Comparison of ENCODE assay signal across 8 mouse cellular contexts in the genomic region with DNA sequence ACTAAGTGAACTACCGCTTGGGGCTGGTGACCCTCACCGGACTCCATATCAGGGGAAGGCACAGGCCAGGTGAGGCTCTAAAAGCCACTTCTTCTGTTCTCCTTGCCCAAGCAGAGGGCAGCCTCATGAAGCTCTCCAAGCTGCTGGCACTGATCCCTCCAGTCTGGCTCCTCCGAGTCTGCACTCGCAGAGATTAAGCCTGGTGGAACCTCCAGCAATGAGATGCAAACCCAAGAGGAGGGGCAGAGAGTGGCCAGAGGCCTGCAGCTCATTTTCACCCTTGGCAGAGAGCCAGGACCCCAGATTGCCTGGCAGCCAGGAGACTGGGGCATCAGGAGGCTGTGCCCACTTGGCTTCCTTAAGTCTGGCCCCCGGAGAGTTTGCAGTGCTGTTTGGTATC. TPM values are rescaled to one million over a fixed set of nuclear protein-coding genes. Genes with fewer than 3 reads are reported as not detected.
DNase-seq lines count a peak whose midpoint lies in the region; ATAC-seq and TF ChIP-seq lines count a peak whose summit lies in the region.

No protein-coding gene starts in this region.

- no peak for TF ChIP-seq EP300 in heart, postnatal 0 days (IDR thresholded peaks at IDR 0.05; ENCODE audit: low read depth)

- intact Hi-C loops in left cerebral cortex, postnatal 10 days (cut with DNase I): no loop called here
- intact Hi-C loops in left cerebral cortex, postnatal 36 days (cut with DNase I): no loop called here

- no peaks in the 10 kb centered on the region for H3K27me3 ChIP-seq in heart, postnatal 0 days (ENCODE audit: control insufficient read depth, insufficient read depth, low read length)

- TF ChIP-seq CTCF in heart, postnatal 0 days (IDR thresholded peaks at IDR 0.05; ENCODE audit: low read depth): no peak

- H3K4me3 ChIP-seq in heart, postnatal 0 days (ENCODE audit: low read depth, low read length): no peak overlapping the region

- peak; percentile 46 for DNase-seq in adrenal gland, adult 2 months
- DNase-seq in adrenal gland, adult 8-10 months: no peak
- peak; percentile 52 to 54 for DNase-seq in left cerebral cortex, postnatal 10 days (ENCODE audit: extremely low spot score in 1 of 2, low spot score in 2 of 2)
- no peak for DNase-seq in left cerebral cortex, postnatal 36 days (ENCODE audit: low spot score in 2 of 2)
- peak; percentile 50 for DNase-seq in cerebellum, adult 11 months
- peak; percentile 38 for DNase-seq in heart, postnatal 0 days (ENCODE audit: low spot score)
- no peak for DNase-seq in frontal cortex, postnatal 14 days (ENCODE audit: low spot score in 2 of 2)

- H3K9me3 ChIP-seq in heart, postnatal 0 days (replicated peaks; ENCODE audit: control insufficient read depth, low read length): no peaks in the 10 kb centered on the region

- no peaks in the 10 kb centered on the region for H3K36me3 ChIP-seq in heart, postnatal 0 days (replicated peaks; ENCODE audit: control insufficient read depth, insufficient read depth, low read length)

- WGBS in heart, postnatal 0 days: 28% methylated on average over 5 of the region's 5 CpGs

- peak overlapping the region; percentile 68 for H3K27ac ChIP-seq in heart, postnatal 0 days (ENCODE audit: low read depth)

- H3K4me1 ChIP-seq in heart, postnatal 0 days (ENCODE audit: control insufficient read depth, insufficient read depth): peaks cover 26% of the 10 kb centered on the region

- H3K9ac ChIP-seq in heart, postnatal 0 days (replicated peaks; ENCODE audit: low read depth, low read length): no peak overlapping the region

- H3K4me2 ChIP-seq in heart, postnatal 0 days (ENCODE audit: low read depth, low read length): no peak overlapping the region

- peak; percentile 40 for ATAC-seq in heart, postnatal 0 days (ENCODE audit: insufficient read depth, low read depth)
- ATAC-seq in megakaryocyte-erythroid progenitor cell, adult 5-6 weeks (replicated peaks; ENCODE audit: low FRiP score, low TSS enrichment, poor library complexity, severe bottlenecking): no peak

RNA-seq across cellular contexts. Expression of gene Prdm11, which starts 27.1 kb away (rescaled TPM):
- total RNA-seq in adrenal gland, adult 2 months (2021): 10 to 100 TPM; 36.4 to 52.4 TPM
- polyA plus RNA-seq in adrenal gland, adult 2 months (2012; rRNA removed): 38.3 and 39.8 TPM in 2 replicates
- total RNA-seq in adrenal gland, adult 8-10 months (2022): 10 to 100 TPM; 49.7 to 97.8 (median 69.9) TPM
- 10 to 100 TPM; 23.2 to 28.4 TPM for total RNA-seq in left cerebral cortex, postnatal 10 days (2021)
- 10 to 100 TPM; 21.0 to 25.1 TPM for total RNA-seq in left cerebral cortex, postnatal 36 days (2021)
- 10.7 and 12.7 TPM in 2 replicates for total RNA-seq in heart, postnatal 0 days (2014; rRNA removed; ENCODE audit: low replicate concordance)
- 2.7 and 2.9 TPM in 2 replicates for polyA plus RNA-seq in heart, postnatal 0 days (2015; fragmentation: Nextera tagmentation; extraction: Ambion mirVana)
- total RNA-seq in megakaryocyte-erythroid progenitor cell, adult 5-6 weeks (2014; fragmentation: Nextera tagmentation): 9.6 and 24.6 TPM in 2 replicates
- total RNA-seq in megakaryocyte-erythroid progenitor cell, adult 5-6 weeks (2017): 5.0 and 6.3 TPM in 2 replicates

Comparison
In these comparisons a context has a peak if more than half of its experiments do, and no peak if none do; other contexts are left out.
1. DNase-seq: peak in adrenal gland, adult 2 months (single experiment), left cerebral cortex, postnatal 10 days (2 of 2), cerebellum, adult 11 months (single experiment) and heart, postnatal 0 days (single experiment); none in adrenal gland, adult 8-10 months (single experiment), left cerebral cortex, postnatal 36 days (0 of 2) and frontal cortex, postnatal 14 days (0 of 2).